Mouse (Mus musculus) bone marrow, adult 2 months (tissue): ENCODE measurements around the gene Tecpr1.

Source experiments
- CTCF ChIP-seq: fragments of 200-500 bp; IDR thresholded peaks from 2 replicates; pipeline ENCODE4 v1.5.1; 2011; ENCODE audit warnings: low read length, control low read depth; ENCODE audit not compliant: control insufficient read depth, insufficient read depth
- POLR2A ChIP-seq: fragments of 200-500 bp; IDR thresholded peaks from 2 replicates; pipeline ENCODE4 v1.6.1; 2011; ENCODE audit warnings: low read depth, mild to moderate bottlenecking, control low read depth, low read length, borderline replicate concordance; ENCODE audit not compliant: control insufficient read depth

GRCm38 (mm10) chr5:144200616-144201015 lies 22.8 kb downstream of the Tecpr1 start:
- TF ChIP-seq POLR2A (no peak), CTCF (no peak)
